Mouse (Mus musculus) hindbrain, embryonic 13.5 days (tissue): ENCODE results near the gene Itga2. TPM values are rescaled to one million over a fixed set of nuclear protein-coding genes. Genes with fewer than 3 reads are reported as not detected.

Source experiments
- ATAC-seq: fragments of 200-750 bp; cut with Nextera tagmentation; 2 replicates; pipeline ENCODE4 v1.8.0; 2017; ENCODE audit warnings: moderate TSS enrichment; ENCODE audit not compliant: low FRiP score
- H3K27ac ChIP-seq: fragments of 300-500 bp; sonication (generic); 2 replicates; pipeline ENCODE4 v1.5.1; 2015; ENCODE audit warnings: inconsistent platforms, mild to moderate bottlenecking, moderate library complexity
- H3K27me3 ChIP-seq: fragments of 300-500 bp; sonication (generic); 2 replicates; pipeline ENCODE4 v1.6.1; 2015; ENCODE audit warnings: mild to moderate bottlenecking, inconsistent platforms
- H3K36me3 ChIP-seq: fragments of 300-500 bp; sonication (generic); 2 replicates; pipeline ENCODE4 v1.6.1; 2015; ENCODE audit warnings: mild to moderate bottlenecking, inconsistent platforms
- H3K4me1 ChIP-seq: fragments of 300-500 bp; sonication (generic); replicated peaks from 2 replicates; pipeline ENCODE4 v1.6.1; 2015; ENCODE audit warnings: inconsistent platforms
- H3K4me2 ChIP-seq: fragments of 300-500 bp; sonication (generic); 2 replicates; pipeline ENCODE4 v1.6.1; 2015; ENCODE audit warnings: inconsistent platforms, mild to moderate bottlenecking, moderate library complexity
- H3K4me3 ChIP-seq: fragments of 300-500 bp; sonication (generic); 2 replicates; pipeline ENCODE4 v1.5.1; 2015; ENCODE audit warnings: mild to moderate bottlenecking, inconsistent platforms
- H3K9ac ChIP-seq: fragments of 300-500 bp; sonication (generic); 2 replicates; pipeline ENCODE4 v1.6.1; 2015; ENCODE audit warnings: mild to moderate bottlenecking, inconsistent platforms
- H3K9me3 ChIP-seq: fragments of 300-500 bp; sonication (generic); 2 replicates; pipeline ENCODE4 v1.6.1; 2016; ENCODE audit warnings: inconsistent platforms
- WGBS: fragments of 180-500 bp; shearing (Covaris S2); methylation state at CpG from one replicate; pipeline ENCODE4 v1.1.7; 2015; 5-methylcytosine and 5-hydroxymethylcytosine counted together
- polyA plus RNA-seq: library from polyadenylated mRNA; unstranded; fragments of >200 nt; fragmentation: Nextera tagmentation; extraction: Ambion mirVana; gene quantifications from 2 replicates; pipeline ENCODE4 v1.2.1, GENCODE M21; 2015

Gene Itga2
- 1.9 and 2.3 TPM in 2 replicates for polyA plus RNA-seq

- Histone ChIP-seq H3K9me3 (no peaks in the 10 kb centered on the region), H3K4me2 (peak within 1 kb of the TSS; percentile 75), H3K4me1 (peaks cover 15% of the 10 kb centered on the region), H3K27ac (no peak within 1 kb of the TSS), H3K4me3 (peak within 1 kb of the TSS; percentile 43), H3K36me3 (no peaks in the 10 kb centered on the region), H3K27me3 (peaks cover 34% of the 10 kb centered on the region), H3K9ac (peak within 1 kb of the TSS; percentile 59)
- ATAC-seq: peak; percentile 75
- 2% methylated on average over 28 of the region's 28 CpGs for WGBS
Measured at GRCm38 (mm10) chr13:114931775-114932294, at the start of gene Itga2. Itga2 (minus strand) TSS chr13:114932100.

- Histone ChIP-seq H3K27me3 (no peaks in the 10 kb centered on the region), H3K27ac (no peak overlapping the region), H3K36me3 (no peaks in the 10 kb centered on the region), H3K4me2 (no peak overlapping the region), H3K4me1 (no peaks in the 10 kb centered on the region), H3K9me3 (no peaks in the 10 kb centered on the region), H3K4me3 (no peak overlapping the region), H3K9ac (no peak overlapping the region)
- ATAC-seq: no peak
- WGBS: 42% methylated on average over 10 of the region's 10 CpGs
Measured at GRCm38 (mm10) chr13:114980831-114981419, 49.0 kb upstream of the Itga2 start.

DNA sequence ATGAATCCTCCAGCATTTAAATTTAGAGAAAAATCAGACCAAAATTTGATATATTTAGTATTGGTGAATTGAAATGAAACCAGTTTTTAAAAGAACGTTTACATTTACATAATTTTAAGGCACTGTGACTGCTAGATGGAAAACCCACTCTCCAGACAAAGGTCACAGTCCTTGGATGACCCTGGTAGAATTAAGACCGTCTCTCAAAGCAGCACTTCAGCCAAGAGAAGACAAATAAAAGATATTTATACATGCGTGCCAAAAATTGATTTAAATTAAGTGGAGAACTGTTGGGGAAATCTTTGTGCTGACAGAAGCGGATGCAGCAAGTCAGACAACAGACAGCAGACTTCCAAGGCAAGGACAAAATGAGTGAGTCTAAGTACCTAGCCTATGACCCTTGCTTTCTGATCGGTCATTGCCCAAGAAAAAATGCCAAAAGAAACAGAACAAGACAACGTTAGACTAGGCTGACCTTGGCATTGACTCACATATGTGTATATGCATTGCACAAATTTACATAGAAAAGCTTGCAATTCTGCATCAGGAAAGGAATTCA, 42.7 kb upstream of the Itga2 start:
- no peak overlapping the region for H3K4me2 ChIP-seq
- H3K4me3 ChIP-seq: no peak overlapping the region
- H3K27me3 ChIP-seq: no peaks in the 10 kb centered on the region
- no peak overlapping the region for H3K9ac ChIP-seq
- H3K36me3 ChIP-seq: no peaks in the 10 kb centered on the region
- H3K27ac ChIP-seq: no peak overlapping the region
- no peak for ATAC-seq
- no peaks in the 10 kb centered on the region for H3K9me3 ChIP-seq
- H3K4me1 ChIP-seq: no peaks in the 10 kb centered on the region
- 74% methylated on average over 6 of the region's 6 CpGs for WGBS

DNA sequence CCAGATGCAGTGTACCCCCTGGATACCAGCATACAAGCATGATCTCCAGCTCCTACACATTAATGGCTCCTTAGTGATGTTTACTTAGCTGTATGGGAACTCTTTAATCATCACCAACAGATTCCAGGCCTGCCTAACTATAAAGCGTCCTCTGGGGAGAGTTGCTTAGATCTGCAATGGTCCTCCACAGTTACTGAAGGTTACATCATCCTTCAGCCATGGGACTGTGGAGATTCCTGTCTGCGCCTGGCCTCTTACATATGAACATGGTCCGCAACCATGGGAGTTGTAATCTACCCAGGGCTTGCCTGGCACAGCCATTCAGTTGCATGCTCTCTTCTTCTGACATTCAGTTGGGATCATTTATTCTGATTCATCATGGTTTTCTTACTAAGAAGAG, 40.0 kb upstream of the Itga2 start:
- no peaks in the 10 kb centered on the region for H3K9me3 ChIP-seq
- H3K27ac ChIP-seq: no peak overlapping the region
- WGBS: 95% methylated on average over 3 of the region's 3 CpGs
- H3K4me3 ChIP-seq: no peak overlapping the region
- no peak for ATAC-seq
- no peaks in the 10 kb centered on the region for H3K4me1 ChIP-seq
- no peak overlapping the region for H3K4me2 ChIP-seq
- no peaks in the 10 kb centered on the region for H3K27me3 ChIP-seq
- H3K36me3 ChIP-seq: no peaks in the 10 kb centered on the region
- no peak overlapping the region for H3K9ac ChIP-seq

DNA sequence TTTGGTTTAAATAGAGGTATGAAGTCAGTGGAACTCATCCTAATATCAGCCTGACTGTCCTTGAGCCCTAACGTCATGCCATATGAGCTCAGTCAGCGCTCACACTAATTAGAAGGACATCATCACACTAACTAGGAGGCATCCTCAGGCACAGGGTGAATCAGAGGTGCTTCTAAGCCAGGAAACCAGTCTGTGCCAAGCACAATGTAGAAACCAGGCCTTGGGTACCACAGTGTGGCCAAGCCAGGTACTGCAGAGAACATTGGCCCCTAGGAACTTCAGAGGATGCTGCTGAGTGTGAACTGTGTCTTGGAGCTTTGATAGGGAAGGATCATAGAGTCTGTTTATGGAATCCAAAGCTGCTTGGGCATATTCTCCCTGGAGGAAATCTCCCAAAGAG, 32.3 kb upstream of the Itga2 start:
- Histone ChIP-seq H3K4me3 (no peak overlapping the region), H3K36me3 (no peaks in the 10 kb centered on the region), H3K4me2 (no peak overlapping the region), H3K27ac (no peak overlapping the region), H3K27me3 (no peaks in the 10 kb centered on the region), H3K9ac (no peak overlapping the region), H3K9me3 (no peaks in the 10 kb centered on the region), H3K4me1 (no peaks in the 10 kb centered on the region)
- 29% methylated on average over 2 of the region's 2 CpGs for WGBS
- peak; percentile 91; the same call in 1 of the 2 replicates for ATAC-seq

GRCm38 (mm10) chr13:114954516-114954915, 22.6 kb upstream of the Itga2 start:
- no peak overlapping the region for H3K4me2 ChIP-seq
- no peaks in the 10 kb centered on the region for H3K4me1 ChIP-seq
- H3K9ac ChIP-seq: no peak overlapping the region
- H3K9me3 ChIP-seq: no peaks in the 10 kb centered on the region
- H3K36me3 ChIP-seq: no peaks in the 10 kb centered on the region
- H3K4me3 ChIP-seq: no peak overlapping the region
- H3K27ac ChIP-seq: no peak overlapping the region
- no peaks in the 10 kb centered on the region for H3K27me3 ChIP-seq
- ATAC-seq: no peak

DNA sequence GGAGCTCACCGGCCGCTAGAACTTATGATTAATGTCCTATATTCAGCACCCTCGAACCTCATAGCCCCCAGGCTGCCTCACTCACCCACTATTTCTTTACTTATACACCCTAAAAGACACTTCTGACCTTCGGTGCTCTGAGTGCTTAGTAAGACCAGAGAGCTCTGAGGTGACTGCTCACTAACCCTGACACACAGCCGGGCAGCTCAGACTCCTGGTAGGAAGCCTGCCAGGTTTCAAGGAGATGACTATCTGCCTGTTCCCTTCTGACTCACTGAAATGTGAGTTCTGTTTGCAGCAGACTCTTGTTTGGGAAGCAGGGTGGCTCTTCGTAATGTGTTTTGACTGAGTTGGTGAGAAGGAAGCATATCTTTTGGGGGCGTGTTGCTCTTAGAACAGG, 1.6 kb upstream of the Itga2 start:
- Histone ChIP-seq H3K9ac (no peak overlapping the region), H3K9me3 (no peaks in the 10 kb centered on the region), H3K4me3 (no peak overlapping the region), H3K4me1 (peaks cover 15% of the 10 kb centered on the region), H3K27me3 (peaks cover 34% of the 10 kb centered on the region), H3K4me2 (no peak overlapping the region), H3K27ac (no peak overlapping the region), H3K36me3 (no peaks in the 10 kb centered on the region)
- WGBS: 88% methylated on average over 7 of the region's 7 CpGs
- no peak for ATAC-seq

GRCm38 (mm10) chr13:114930996-114931649, 777 bp downstream of the Itga2 start:
- Histone ChIP-seq H3K4me3 (peak overlapping the region; percentile 43), H3K27ac (no peak overlapping the region)

DNA sequence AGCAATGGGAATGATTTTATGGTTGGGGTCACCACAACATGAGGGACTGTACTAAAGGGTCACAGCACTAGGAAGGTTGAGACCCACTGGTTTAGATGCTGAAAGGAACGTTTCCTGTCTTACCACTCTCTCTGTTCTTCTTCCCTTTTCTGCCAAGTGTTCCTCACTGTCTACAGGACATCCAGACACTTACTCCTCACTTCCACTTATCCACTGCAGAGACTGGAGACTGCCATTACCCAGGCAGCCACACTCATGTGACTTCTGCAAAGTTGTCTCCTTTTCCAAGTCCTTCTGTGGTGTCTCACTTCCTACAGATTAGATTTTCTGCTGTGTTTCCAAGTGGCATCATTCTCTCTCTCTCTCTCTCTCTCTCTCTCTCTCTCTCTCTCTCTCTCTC, 7.1 kb downstream of the Itga2 start:
- Histone ChIP-seq H3K9ac (no peak overlapping the region), H3K4me1 (peaks cover 10% of the 10 kb centered on the region), H3K27ac (no peak overlapping the region), H3K27me3 (peaks cover 4% of the 10 kb centered on the region; the same call in 1 of the 2 replicates), H3K9me3 (no peaks in the 10 kb centered on the region), H3K36me3 (no peaks in the 10 kb centered on the region), H3K4me2 (no peak overlapping the region), H3K4me3 (no peak overlapping the region)
- 90% methylated on average over 1 of the region's 1 CpGs for WGBS
- ATAC-seq: no peak

More at GRCm38 (mm10) chr13:114930996-114931649, 777 bp downstream of the Itga2 start:
- Histone ChIP-seq H3K27me3 (peaks cover 38% of the 10 kb centered on the region), H3K9ac (peak overlapping the region; percentile 59), H3K4me1 (peaks cover 15% of the 10 kb centered on the region), H3K36me3 (no peaks in the 10 kb centered on the region), H3K4me2 (peak overlapping the region; percentile 75), H3K9me3 (no peaks in the 10 kb centered on the region)
- 3% methylated on average over 10 of the region's 10 CpGs for WGBS
- ATAC-seq: peak; percentile 71

GRCm38 (mm10) chr13:114923331-114923730, 8.6 kb downstream of the Itga2 start:
- Histone ChIP-seq H3K27ac (peak overlapping the region; percentile 55), H3K9me3 (no peaks in the 10 kb centered on the region), H3K27me3 (0 out of 2 replicates have a peak, but pooled peaks cover 4% of the 10 kb centered on the region), H3K4me1 (peaks cover 10% of the 10 kb centered on the region), H3K4me3 (no peak overlapping the region), H3K4me2 (peak overlapping the region; percentile 34), H3K9ac (peak overlapping the region; percentile 26; the same call in 1 of the 2 replicates), H3K36me3 (no peaks in the 10 kb centered on the region)
- 19% methylated on average over 9 of the region's 9 CpGs for WGBS
- ATAC-seq: peak; percentile 93

GRCm38 (mm10) chr13:114915767-114916166, 16.1 kb downstream of the Itga2 start:
- Histone ChIP-seq H3K27me3 (no peaks in the 10 kb centered on the region), H3K9me3 (no peaks in the 10 kb centered on the region)

DNA sequence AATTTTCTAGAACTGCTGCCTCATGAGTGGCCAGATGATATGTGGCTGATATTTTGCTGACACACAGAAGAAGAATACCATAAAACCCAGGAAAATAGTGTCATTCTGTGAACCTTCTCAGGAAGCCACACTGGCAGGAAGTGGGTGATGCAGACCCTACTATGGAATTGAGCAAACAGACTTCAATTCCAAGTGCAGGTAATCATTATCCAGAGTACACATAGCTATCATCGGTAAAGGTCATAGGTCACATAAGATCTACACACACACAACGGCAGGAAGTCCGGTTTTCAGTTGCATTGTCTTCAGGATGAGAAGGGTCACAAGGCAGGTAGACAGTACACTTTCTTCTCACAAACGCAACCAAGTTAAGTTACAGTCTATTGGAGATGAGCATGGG, 16.9 kb downstream of the Itga2 start:
- Histone ChIP-seq H3K9ac (no peak overlapping the region), H3K4me3 (no peak overlapping the region), H3K27me3 (no peaks in the 10 kb centered on the region), H3K36me3 (no peaks in the 10 kb centered on the region), H3K4me1 (no peaks in the 10 kb centered on the region), H3K4me2 (no peak overlapping the region), H3K9me3 (no peaks in the 10 kb centered on the region), H3K27ac (no peak overlapping the region)
- 89% methylated on average over 4 of the region's 4 CpGs for WGBS
- ATAC-seq: no peak

More at GRCm38 (mm10) chr13:114915767-114916166, 16.1 kb downstream of the Itga2 start:
- H3K9ac ChIP-seq: no peak overlapping the region
- H3K27ac ChIP-seq: no peak overlapping the region
- no peak overlapping the region for H3K4me3 ChIP-seq
- no peaks in the 10 kb centered on the region for H3K4me1 ChIP-seq
- H3K36me3 ChIP-seq: no peaks in the 10 kb centered on the region
- H3K4me2 ChIP-seq: no peak overlapping the region
- ATAC-seq: no peak
- WGBS: 74% methylated on average over 5 of the region's 5 CpGs
